Mouse (Mus musculus) heart, adult 2 months (tissue): ENCODE results near the gene Hdgf. TPM values are rescaled to one million over a fixed set of nuclear protein-coding genes. Genes with fewer than 3 reads are reported as not detected.
A peak's percentile ranks its signal among the peaks of the same experiment; 100 is the strongest.
"Not testable (repeated sequence)": the region's sequence is repeated elsewhere in the genome, so short reads cannot be mapped to it uniquely, and the experiment has no call there.

Source experiments
- DNase-seq, 2 experiments: peaks; one replicate each; pipeline ENCODE4 v3.0.0; 2021
- H3K27ac ChIP-seq: fragments of 200-600 bp; 2 replicates; pipeline ENCODE4 v1.8.1; 2022
- H3K27me3 ChIP-seq: fragments of 200-500 bp; 2 replicates; pipeline ENCODE4 v1.6.1; 2012; ENCODE audit warnings: mild to moderate bottlenecking, low read length, inconsistent platforms, mixed read lengths; ENCODE audit not compliant: control insufficient read depth, insufficient read depth
- H3K36me3 ChIP-seq: fragments of 200-500 bp; 2 replicates; pipeline ENCODE4 v1.6.1; 2012; ENCODE audit warnings: low read length, inconsistent platforms; ENCODE audit not compliant: control insufficient read depth, insufficient read depth
- H3K4me1 ChIP-seq: fragments of 200-500 bp; 2 replicates; pipeline ENCODE4 v1.6.1; 2011; ENCODE audit warnings: low read length; ENCODE audit not compliant: control insufficient read depth, insufficient read depth
- H3K4me3 ChIP-seq: fragments of 200-600 bp; 2 replicates; pipeline ENCODE4 v1.8.1; 2022
- H3K79me2 ChIP-seq: fragments of 200-500 bp; replicated peaks from 2 replicates; pipeline ENCODE4 v1.6.1; 2012; ENCODE audit warnings: mild to moderate bottlenecking, inconsistent platforms, low read length, moderate library complexity, mixed read lengths; ENCODE audit not compliant: control insufficient read depth, insufficient read depth
- H3K9ac ChIP-seq: fragments of 200-500 bp; 2 replicates; pipeline ENCODE4 v1.6.1; 2012; ENCODE audit warnings: low read depth, mild to moderate bottlenecking, control low read depth, inconsistent platforms, low read length, mixed read lengths
- CTCF ChIP-seq: fragments of 200-600 bp; IDR thresholded peaks from 2 replicates; pipeline ENCODE4 v1.8.1; 2022; ENCODE audit warnings: antibody characterized with exemption, mild to moderate bottlenecking, moderate library complexity
- EP300 ChIP-seq: fragments of 200-500 bp; IDR thresholded peaks from 2 replicates; pipeline ENCODE4 v1.6.1; 2011; ENCODE audit warnings: low read depth, low read length, control low read depth; ENCODE audit not compliant: insufficient read depth
- POLR2A ChIP-seq: fragments of 200-500 bp; IDR thresholded peaks from 2 replicates; pipeline ENCODE4 v1.6.1; 2011; ENCODE audit warnings: mild to moderate bottlenecking, low read depth, low read length, control low read depth; ENCODE audit not compliant: insufficient read depth
- WGBS: fragments of 180-500 bp; shearing (Covaris S2); methylation state at CpG from one replicate; pipeline ENCODE4 v1.1.7; 2018; 5-methylcytosine and 5-hydroxymethylcytosine counted together
- intact Hi-C: fragments of 180-260 bp; cut with DNase I; formaldehyde crosslinking; loops from one replicate; pipeline ENCODE4 v1.15.1; 2025
- polyA plus RNA-seq: library from polyadenylated mRNA; depleted of rRNA; stranded (reverse); fragments of >200 nt; gene quantifications from 2 replicates; pipeline ENCODE4 v1.2.3, GENCODE M21; 2012
- total RNA-seq, 2 experiments: library from RNA; stranded (reverse); gene quantifications; 2 replicates each; pipeline ENCODE4 v1.2.3; 2021

Hdgf gene
- total and polyA plus RNA-seq, 3 experiments = 61.6 to 125 (median 106) TPM

- H3K36me3 ChIP-seq = peaks cover 17% of the 10 kb centered on the region
- peak overlapping the region; percentile 92 for H3K9ac ChIP-seq
- intact Hi-C loops = no loop called here
- H3K27ac ChIP-seq = peak overlapping the region; percentile 94
- peaks cover 8% of the 10 kb centered on the region for H3K4me1 ChIP-seq
- under 1% methylated on average over 26 of the region's 28 CpGs for WGBS
- DNase-seq = peak in 1 of 2 experiments; percentile 58
- peaks cover 7% of the 10 kb centered on the region for H3K79me2 ChIP-seq
- no peak for TF ChIP-seq POLR2A
- TF ChIP-seq EP300 = no peak
- no peak for TF ChIP-seq CTCF
- peak overlapping the region; percentile 89 for H3K4me3 ChIP-seq
- no peaks in the 10 kb centered on the region for H3K27me3 ChIP-seq
Observed at GRCm38 (mm10) chr3:87884708-87885251, 21.3 kb upstream of the Hdgf start.

- under 1% methylated on average over 33 of the region's 33 CpGs for WGBS
- TF ChIP-seq POLR2A (peak; percentile 78), CTCF (no peak)
Observed at GRCm38 (mm10) chr3:87885281-87886003, 20.7 kb upstream of the Hdgf start, which contains the start of gene Prcc. Gene Prcc, minus strand, starts transcription at chr3:87885608.

GRCm38 (mm10) chr3:87886004-87886365 lies 20.1 kb upstream of the Hdgf start:
- DNase-seq = peak in 1 of 2 experiments; percentile 56
- WGBS = 4% methylated on average over 10 of the region's 10 CpGs
- H3K4me3 ChIP-seq = peak overlapping the region; percentile 61
- intact Hi-C loops = loop anchor here (1.0 to 2.0 kb wide), 2 partner anchors 33 to 44 kb away; partner anchors contain the start of genes Isg20l2, Mrpl24 and Rrnad1
- peaks cover 8% of the 10 kb centered on the region for H3K4me1 ChIP-seq
- H3K9ac ChIP-seq = peak overlapping the region; percentile 67
- no peaks in the 10 kb centered on the region for H3K27me3 ChIP-seq
- TF ChIP-seq POLR2A = no peak
- TF ChIP-seq EP300 = no peak
- no peak for TF ChIP-seq CTCF
- H3K36me3 ChIP-seq = peaks cover 17% of the 10 kb centered on the region
- H3K79me2 ChIP-seq = peaks cover 7% of the 10 kb centered on the region
- peak overlapping the region; percentile 72 for H3K27ac ChIP-seq

More at GRCm38 (mm10) chr3:87885281-87886003, 20.7 kb upstream of the Hdgf start, which contains the start of gene Prcc:
- Histone ChIP-seq H3K9ac (peak within 1 kb of the TSS; percentile 92), H3K27me3 (no peaks in the 10 kb centered on the region), H3K79me2 (peaks cover 7% of the 10 kb centered on the region), H3K4me1 (peaks cover 8% of the 10 kb centered on the region), H3K36me3 (peaks cover 17% of the 10 kb centered on the region), H3K4me3 (peak within 1 kb of the TSS; percentile 89), H3K27ac (peak within 1 kb of the TSS; percentile 94)
- intact Hi-C loops = loop anchor here (1.0 to 2.0 kb wide), 2 partner anchors 33 to 45 kb away; partner anchors contain the start of genes Isg20l2, Mrpl24 and Rrnad1
- peak; percentile 84 to 96 for DNase-seq

- Histone ChIP-seq H3K36me3 (peaks cover 15% of the 10 kb centered on the region), H3K27me3 (no peaks in the 10 kb centered on the region), H3K4me3 (no peak overlapping the region), H3K4me1 (peaks cover 8% of the 10 kb centered on the region), H3K79me2 (peaks cover 7% of the 10 kb centered on the region), H3K9ac (no peak overlapping the region), H3K27ac (no peak overlapping the region)
- TF ChIP-seq CTCF (no peak), EP300 (no peak)
- DNase-seq = no peak
- intact Hi-C loops = loop anchor here (1.0 to 2.0 kb wide), 2 partner anchors 32 to 44 kb away; partner anchors contain the start of genes Isg20l2, Mrpl24 and Rrnad1
- WGBS = 83% methylated on average over 6 of the region's 6 CpGs
Observed at GRCm38 (mm10) chr3:87886416-87886815, 19.7 kb upstream of the Hdgf start.

- 0 out of 2 replicates have a peak, but pooled peaks have one; percentile 12 for TF ChIP-seq CTCF
- not testable (repeated sequence) for H3K9ac ChIP-seq, H3K4me3 ChIP-seq, H3K27me3 ChIP-seq, DNase-seq, H3K4me1 ChIP-seq, H3K79me2 ChIP-seq, H3K27ac ChIP-seq
- peaks cover 15% of the 10 kb centered on the region for H3K36me3 ChIP-seq
- 79% methylated on average over 4 of the region's 4 CpGs for WGBS
- intact Hi-C loops = loop anchor here (1.0 to 2.0 kb wide), 2 partner anchors 19 to 31 kb away; partner anchors contain the start of genes Hdgf and Mrpl24
Observed at GRCm38 (mm10) chr3:87887400-87887799, 18.7 kb upstream of the Hdgf start.

- H3K4me1 ChIP-seq = no peaks in the 10 kb centered on the region
- 67% methylated on average over 3 of the region's 3 CpGs for WGBS
Observed at GRCm38 (mm10) chr3:87891481-87891880, 14.6 kb upstream of the Hdgf start.

More at GRCm38 (mm10) chr3:87891481-87891880, 14.6 kb upstream of the Hdgf start:
- Histone ChIP-seq H3K36me3 (no peaks in the 10 kb centered on the region), H3K27ac (no peak overlapping the region), H3K9ac (no peak overlapping the region), H3K4me3 (no peak overlapping the region), H3K79me2 (no peaks in the 10 kb centered on the region), H3K27me3 (no peaks in the 10 kb centered on the region)
- TF ChIP-seq EP300 = no peak
- no peak for TF ChIP-seq CTCF
- DNase-seq = no peak
- intact Hi-C loops = no loop called here
